Mouse (Mus musculus): ENCODE data around the gene Zfp523.

Zfp523 gene

GRCm38 (mm10) chr17:28161310-28161881 lies 15.5 kb upstream of the Zfp523 start:
- DNase-seq = peak; percentile 93

DNA sequence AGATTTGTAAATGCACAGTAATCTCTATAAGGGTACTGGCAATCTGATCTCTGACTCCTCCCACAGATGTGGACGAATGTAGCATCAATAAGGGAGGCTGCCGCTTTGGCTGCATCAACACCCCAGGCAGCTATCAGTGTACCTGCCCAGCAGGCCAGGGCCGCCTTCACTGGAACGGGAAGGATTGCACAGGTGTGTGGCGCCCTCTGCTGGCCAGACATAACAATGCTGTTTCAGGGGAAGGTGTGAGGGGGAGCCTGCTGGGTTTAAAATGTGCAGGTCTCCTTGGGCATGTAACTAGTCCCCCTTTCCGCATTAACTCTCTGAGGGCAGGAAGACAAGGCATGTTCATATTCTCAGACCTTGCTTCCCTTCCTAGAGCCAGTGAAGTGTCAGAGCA lies 13.3 kb upstream of the Zfp523 start:
- peak; percentile 95 for DNase-seq

GRCm38 (mm10) chr17:28170460-28171305 lies 6.2 kb upstream of the Zfp523 start:
- no peak for DNase-seq

- no peak for DNase-seq
Observed at GRCm38 (mm10) chr17:28172690-28173089, 4.2 kb upstream of the Zfp523 start.

- DNase-seq = peak; percentile 98
Observed at GRCm38 (mm10) chr17:28177540-28178046, 664 bp downstream of the Zfp523 start.

GRCm38 (mm10) chr17:28180331-28180730 lies 3.4 kb downstream of the Zfp523 start:
- peak; percentile 94 for DNase-seq

- peak; percentile 94 for DNase-seq
Observed at GRCm38 (mm10) chr17:28180783-28181544, 4.0 kb downstream of the Zfp523 start.

- no peak for DNase-seq
Observed at GRCm38 (mm10) chr17:28184971-28185638, 8.2 kb downstream of the Zfp523 start.

- no peak for DNase-seq
Observed at GRCm38 (mm10) chr17:28188313-28188712, 11.4 kb downstream of the Zfp523 start.

- no peak for DNase-seq
Observed at GRCm38 (mm10) chr17:28192754-28193153, 15.8 kb downstream of the Zfp523 start.

DNA sequence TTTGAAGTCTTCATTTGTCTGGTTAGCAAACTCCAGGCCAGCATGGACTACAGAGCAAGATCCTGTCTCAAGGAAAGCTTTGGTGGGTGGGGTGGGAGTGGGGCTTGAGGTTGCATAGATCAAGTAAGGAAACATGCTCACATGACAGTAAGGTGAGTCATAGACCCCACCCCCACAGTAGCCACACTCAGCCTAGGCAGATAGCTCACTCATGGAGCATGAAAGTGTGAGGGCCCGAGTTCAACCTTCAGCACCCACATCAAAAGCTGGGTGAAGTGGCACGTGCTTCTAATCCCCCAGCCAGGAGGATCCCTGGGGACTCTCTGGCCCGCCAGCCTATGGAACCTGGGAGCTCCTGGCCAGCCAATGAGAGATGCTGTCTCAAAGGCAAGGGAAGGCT lies 16.6 kb downstream of the Zfp523 start:
- no peak for DNase-seq

DNA sequence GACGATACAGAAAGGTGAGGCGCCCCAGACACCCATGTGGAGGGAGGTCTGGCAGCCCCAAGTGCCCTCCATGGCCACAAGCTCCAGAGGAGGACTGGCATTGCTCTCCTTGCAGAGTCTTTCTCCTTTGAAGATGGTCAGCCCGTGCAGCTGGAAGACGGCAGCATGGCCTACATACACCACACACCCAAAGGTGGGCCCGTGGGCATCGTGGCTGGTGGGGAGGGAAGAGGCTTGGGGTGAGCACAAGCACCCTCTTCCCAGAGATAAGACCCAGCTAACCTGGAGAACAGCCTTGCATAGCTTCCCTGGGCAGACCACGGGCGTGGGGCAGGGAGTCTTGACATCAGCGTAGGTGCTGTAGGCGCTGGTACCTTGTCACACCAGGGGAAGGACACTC lies 18.1 kb downstream of the Zfp523 start:
- DNase-seq = peak; percentile 88

DNA sequence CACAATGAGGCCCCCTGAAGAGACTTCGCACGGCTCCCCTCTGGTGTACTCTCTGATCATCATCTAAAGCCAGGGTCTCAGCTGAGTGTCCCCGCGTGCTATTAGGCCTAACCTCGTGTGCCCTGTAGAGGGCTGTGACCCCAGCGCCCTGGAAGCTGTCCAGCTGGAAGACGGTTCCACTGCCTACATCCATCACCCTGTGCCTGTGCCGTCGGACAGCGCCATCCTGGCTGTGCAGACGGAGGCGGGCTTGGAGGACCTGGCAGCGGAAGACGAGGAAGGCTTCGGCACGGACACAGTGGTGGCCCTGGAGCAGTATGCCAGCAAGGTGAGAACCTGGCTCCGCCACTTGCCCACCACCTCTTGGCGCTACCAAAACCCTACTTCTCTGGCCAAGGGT lies 20.7 kb downstream of the Zfp523 start:
- peak; percentile 91 for DNase-seq

DNA sequence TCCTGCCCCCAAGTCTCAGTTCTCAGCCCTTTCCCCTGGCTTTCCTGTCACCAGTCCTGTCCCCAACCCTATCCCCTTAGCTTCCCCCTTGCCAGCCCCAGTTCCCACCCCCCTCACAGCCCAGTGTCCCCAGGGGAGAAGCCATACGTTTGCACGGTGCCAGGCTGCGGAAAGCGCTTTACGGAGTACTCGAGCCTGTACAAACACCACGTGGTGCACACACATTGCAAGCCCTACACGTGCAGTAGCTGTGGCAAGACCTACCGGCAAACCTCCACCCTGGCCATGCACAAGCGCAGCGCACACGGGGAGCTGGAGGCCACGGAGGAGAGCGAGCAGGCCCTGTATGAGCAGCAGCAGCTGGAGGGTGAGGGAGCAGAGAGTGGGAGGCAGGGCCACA lies 25.1 kb downstream of the Zfp523 start:
- DNase-seq = no peak

GRCm38 (mm10) chr17:28204052-28204720 lies 27.3 kb downstream of the Zfp523 start:
- peak; percentile 92 for DNase-seq

GRCm38 (mm10) chr17:28205443-28205842 lies 28.5 kb downstream of the Zfp523 start:
- DNase-seq = no peak

DNA sequence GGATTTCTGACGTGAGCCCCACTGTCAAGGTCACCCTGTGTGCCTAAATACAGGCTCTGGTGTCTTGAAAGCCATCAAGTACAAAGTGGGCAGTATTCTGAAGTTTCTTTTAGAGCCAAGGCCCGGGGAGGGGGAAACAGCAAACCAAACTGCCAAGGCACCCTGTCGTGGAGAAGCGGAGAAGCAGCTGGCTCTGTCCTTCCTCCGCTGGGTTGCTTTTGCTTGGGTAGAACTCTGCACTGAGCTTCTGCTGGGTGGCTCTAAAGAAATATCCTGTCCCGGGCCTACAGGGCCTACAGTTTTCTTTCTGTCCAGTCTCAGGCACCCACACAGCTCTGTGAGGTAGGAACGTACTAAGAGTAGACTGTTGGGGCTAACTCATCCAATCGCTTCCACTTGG lies 30.2 kb downstream of the Zfp523 start:
- no peak for DNase-seq

- DNase-seq = peak; percentile 99
Observed at GRCm38 (mm10) chr17:28207591-28208313, 30.8 kb downstream of the Zfp523 start, which contains the start of gene Def6. Gene Def6, plus strand, starts transcription at chr17:28207778.

- DNase-seq = no peak
Observed at GRCm38 (mm10) chr17:28208314-28208612, 31.3 kb downstream of the Zfp523 start.

GRCm38 (mm10) chr17:28209457-28210110 lies 32.7 kb downstream of the Zfp523 start:
- DNase-seq = no peak

DNA sequence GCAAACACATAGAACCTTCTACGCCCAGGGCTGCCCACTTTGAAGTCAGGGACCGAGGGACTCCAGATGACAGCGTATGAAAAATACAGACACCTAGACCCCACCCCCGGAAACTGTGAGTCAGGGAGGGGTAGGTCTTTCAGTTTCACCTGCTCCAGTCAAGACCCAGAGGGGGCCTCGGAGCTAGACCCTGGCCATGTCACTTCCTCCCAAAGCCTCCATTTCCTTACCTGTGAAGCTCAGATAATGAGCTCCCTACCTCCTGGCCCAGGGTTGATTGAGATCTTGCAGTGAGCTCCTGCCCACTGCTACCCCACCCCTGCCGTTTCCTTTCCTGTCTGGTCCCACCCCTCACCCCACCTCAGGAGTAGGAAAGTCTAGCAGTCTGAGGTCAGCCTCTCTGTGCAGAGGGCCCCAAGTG lies 35.0 kb downstream of the Zfp523 start:
- DNase-seq = peak; percentile 94
